Mouse (Mus musculus) frontal cortex, adult 2 months (tissue): ENCODE measurements around the gene Cks1b. TPM values are rescaled to one million over a fixed set of nuclear protein-coding genes. Genes with fewer than 3 reads are reported as not detected.
A peak's percentile ranks its signal among the peaks of the same experiment; 100 is the strongest.

Source experiments
- DNase-seq, 2 experiments: peaks; one replicate each; pipeline ENCODE4 v3.0.0; 2022; ENCODE audit warnings: low spot score in 1 of 2; ENCODE audit errors: extremely low spot score in 1 of 2
- polyA plus RNA-seq: library from polyadenylated mRNA; depleted of rRNA; stranded (reverse); fragments of >200 nt; gene quantifications from 2 replicates; pipeline ENCODE4 v1.2.3, GENCODE M21; 2012

Cks1b gene
- polyA plus RNA-seq, 1 experiment, result 7.1 TPM

GRCm38 (mm10) chr3:89401329-89401728, 16.9 kb downstream of the Cks1b start:
- no peak for DNase-seq

DNA sequence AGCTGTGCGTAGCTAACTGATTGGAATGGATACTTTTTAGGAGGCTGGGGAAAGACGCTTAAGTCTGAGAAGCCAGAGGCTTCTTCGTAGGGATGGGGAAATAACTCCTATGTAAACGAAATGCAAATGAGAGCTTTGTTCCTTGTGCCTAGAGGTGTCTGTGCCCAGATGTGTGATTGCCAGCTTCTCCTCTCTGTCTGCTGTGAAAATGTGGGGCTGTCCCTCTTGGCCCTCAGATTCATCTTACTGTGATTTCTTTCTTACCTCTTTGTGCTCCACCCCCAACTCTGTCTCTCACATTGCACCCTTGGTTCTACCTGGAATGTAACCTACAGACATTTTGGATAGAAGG, 21.6 kb downstream of the Cks1b start:
- DNase-seq, result no peak

GRCm38 (mm10) chr3:89395806-89396653, 22.2 kb downstream of the Cks1b start:
- peak in 1 of 2 experiments; percentile 68 for DNase-seq

GRCm38 (mm10) chr3:89395419-89395805, 22.8 kb downstream of the Cks1b start:
- DNase-seq, result no peak

GRCm38 (mm10) chr3:89394894-89395256, 23.3 kb downstream of the Cks1b start:
- DNase-seq, result peak in 1 of 2 experiments; percentile 70

GRCm38 (mm10) chr3:89394006-89394893, 23.9 kb downstream of the Cks1b start, which contains the start of gene Zbtb7b:
TSS of gene Zbtb7b (minus strand) at chr3:89394776.
- DNase-seq, result no peak

DNA sequence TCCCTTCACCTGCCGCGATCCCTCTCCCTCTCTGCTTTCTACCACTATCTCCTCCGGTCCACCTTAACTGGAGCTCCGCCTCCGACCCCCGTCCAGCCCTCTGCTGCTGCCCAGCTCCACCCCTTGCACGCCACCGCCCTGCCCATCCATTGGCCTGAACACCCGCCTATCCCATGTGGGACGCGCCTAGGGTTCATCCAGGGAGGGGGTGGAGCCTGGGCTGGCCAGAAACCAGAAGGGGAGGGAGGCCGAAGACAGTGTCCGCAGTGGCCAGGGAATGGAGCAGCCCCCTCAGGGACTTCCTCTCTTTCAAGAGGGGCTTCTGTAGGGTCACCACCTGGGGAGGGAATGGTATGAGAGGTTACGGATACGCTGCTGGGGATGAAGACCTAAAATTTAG, 24.6 kb downstream of the Cks1b start:
- DNase-seq, result peak; percentile 94 to 95

- no peak for DNase-seq
Observed at GRCm38 (mm10) chr3:89392871-89393311, 25.3 kb downstream of the Cks1b start.

DNA sequence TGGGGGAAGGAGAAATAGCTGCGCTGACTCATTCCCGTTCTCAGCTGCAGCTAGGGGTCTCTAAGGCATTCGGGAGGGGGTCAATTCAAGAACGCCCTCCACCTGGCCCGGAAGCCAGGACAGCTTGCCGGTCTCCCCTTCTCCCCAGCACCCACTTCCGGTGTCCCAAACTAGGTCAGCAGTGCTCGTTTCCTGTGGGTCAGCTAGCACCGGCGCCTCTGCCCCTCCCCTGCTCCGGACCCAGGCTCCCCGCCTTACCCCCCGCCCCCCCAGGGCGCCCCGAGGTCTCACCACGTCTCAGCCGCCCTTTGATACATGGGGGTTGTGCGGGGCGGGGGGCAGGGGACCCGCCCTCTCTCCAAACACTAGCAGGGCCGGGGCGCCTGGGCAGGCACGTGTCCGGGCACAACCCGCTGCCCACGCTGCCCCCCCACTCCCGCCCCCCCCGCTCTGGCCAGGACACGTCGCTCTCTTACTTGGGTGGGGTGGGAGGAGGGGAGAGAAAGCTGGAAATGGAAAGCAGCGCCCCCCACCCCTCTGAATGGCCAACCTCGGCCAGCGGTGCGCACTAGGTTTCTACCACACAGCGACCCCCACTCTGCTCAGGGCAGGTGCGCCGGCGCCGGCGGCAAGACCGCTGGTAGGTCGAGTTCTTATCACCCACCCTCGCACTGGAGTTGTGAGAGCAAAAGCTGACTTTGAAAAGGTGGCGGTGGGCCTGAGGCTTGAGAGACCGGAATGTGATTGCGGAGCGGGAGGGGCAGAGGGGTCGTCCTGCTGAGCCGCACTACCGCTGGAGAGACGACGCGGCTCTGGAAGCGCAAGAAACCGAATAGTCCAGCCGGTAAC, 26.3 kb downstream of the Cks1b start:
- no peak for DNase-seq

DNA sequence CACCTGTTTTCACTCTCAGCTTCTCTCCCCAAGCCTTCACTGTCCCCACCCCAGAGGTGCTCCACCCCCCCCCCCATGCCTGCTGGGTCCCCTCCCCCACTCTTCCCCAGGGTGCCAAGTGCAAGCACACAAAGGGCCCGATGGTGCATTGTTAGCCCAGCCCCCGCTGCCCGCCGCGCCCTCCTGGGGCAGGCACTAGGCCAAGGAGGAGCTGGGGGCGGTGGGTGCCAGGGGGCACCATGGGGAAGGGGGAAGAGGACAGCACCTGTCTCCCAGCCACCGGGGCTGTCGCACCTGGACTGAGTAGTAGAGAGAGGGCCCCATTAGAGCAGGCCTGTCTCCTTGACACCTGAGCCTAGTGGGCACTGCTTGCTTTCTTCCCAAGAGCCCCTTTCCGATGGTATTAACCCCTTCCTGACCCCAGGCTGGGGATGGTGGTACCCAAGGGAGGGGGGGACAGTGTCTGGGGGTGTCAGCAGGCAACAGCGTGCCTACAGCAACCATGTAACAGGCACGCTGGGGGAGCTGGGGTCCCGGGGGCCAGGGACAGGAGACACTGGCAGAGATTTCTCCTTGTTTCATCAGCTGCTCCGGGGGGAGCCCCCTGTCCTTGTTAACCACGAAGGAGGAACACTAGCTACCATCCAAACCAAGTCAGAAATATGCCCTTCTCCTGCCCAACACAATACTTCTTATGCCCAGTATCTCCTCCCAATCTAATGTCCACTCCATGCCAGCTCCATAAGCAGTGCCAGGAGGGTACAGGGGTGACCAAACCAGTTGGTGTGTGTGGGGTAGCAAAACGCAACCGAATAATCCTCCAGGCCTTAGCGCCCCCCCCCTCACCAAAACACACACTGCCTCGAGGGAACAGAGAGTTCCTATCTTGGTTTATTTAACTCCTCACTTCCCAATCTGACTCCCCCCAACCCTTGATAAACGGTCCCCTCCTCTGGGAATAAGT, 27.2 kb downstream of the Cks1b start:
- no peak for DNase-seq

GRCm38 (mm10) chr3:89390111-89390515, 28.1 kb downstream of the Cks1b start:
- DNase-seq, result no peak

DNA sequence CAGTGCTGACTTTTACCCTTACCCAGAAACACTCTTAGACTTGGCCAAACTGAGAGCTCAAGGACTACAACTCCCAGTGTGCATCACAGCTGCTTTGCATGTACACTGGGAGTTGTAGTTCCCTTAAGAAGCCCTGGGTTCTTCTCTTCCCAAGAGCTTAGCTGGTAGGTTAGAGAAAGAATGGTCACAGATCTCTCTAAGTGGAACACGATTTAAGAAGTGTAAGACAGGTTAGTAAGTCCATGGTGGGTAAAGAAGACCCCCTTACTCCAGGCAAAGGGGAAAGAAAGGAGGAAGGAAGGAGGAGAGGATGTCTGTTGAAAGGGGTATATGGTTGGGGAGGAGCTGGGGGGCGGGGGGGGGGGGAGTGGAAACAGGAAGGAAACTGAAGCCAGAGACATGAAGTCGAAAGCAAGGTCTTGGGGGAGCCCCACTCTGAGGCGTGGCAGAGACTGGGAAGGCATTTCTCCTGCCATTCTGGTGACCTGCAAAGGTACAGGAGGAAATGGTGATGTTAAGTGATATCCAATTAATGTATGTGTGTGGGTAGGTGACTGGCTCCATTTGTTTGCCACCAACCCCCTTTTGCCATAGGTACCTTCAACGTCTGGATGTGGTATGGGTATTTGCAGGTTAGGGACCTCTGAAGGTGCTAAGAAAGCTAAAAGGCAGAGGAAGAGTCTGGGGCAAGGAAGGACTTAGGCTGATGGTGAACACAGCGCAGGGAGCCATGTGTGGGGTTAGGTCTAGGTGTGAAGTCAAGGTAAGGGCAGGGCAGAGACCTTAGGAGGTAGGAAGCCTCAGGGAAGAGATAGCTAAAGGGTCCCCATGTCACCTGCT, 29.1 kb downstream of the Cks1b start:
- peak in 1 of 2 experiments; percentile 58 for DNase-seq

- DNase-seq, result no peak
Observed at GRCm38 (mm10) chr3:89388134-89388881, 29.9 kb downstream of the Cks1b start.

DNA sequence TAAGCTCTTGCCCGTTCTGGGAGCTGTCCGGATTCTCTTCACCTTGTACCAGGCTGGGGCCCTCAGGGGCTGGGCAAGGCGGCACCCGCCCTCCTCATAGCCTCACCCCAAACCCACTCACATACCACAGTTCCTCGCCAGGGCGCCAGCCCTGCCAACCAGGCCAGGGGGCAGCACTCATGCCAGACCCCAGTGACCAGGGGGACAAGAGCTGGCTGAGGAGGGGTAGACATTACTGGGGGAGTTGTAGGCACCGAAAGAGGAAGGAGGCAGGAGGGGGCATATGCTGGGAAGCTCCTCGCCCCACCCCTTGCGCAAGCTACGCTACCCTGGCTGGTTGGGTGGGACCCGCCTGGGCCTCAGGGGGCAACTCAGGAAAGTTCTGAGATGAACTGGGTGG, 30.6 kb downstream of the Cks1b start:
- DNase-seq, result no peak

- DNase-seq, result no peak
Observed at GRCm38 (mm10) chr3:89386438-89387420, 31.5 kb downstream of the Cks1b start.

- DNase-seq, result no peak
Observed at GRCm38 (mm10) chr3:89385451-89385850, 32.7 kb downstream of the Cks1b start.
